Mouse (Mus musculus) MEL (cell line): Measurements from ENCODE around the gene Zfp933. TPM values are rescaled to one million over a fixed set of nuclear protein-coding genes. Genes with fewer than 3 reads are reported as not detected.
A peak's percentile ranks its signal among the peaks of the same experiment; 100 is the strongest.

Experiments
- DNase-seq: peaks from one replicate; pipeline ENCODE4 v3.0.0; 2011; ENCODE audit warnings: low read depth, low spot score
- H3K27ac ChIP-seq: 2 replicates; pipeline ENCODE4 v1.5.1; 2012; ENCODE audit warnings: low read depth, mild to moderate bottlenecking, control low read depth, low read length, moderate library complexity; ENCODE audit not compliant: control insufficient read depth
- H3K27me3 ChIP-seq, 2 experiments: fragments of 150-350 bp in 1 of 2; sonication (generic) in 1 of 2; 2 replicates each; pipeline ENCODE4 v1.6.1; 2012; ENCODE audit warnings: low read length in 2 of 2, mild to moderate bottlenecking in 2 of 2, improper control_type of control experiment in 1 of 2, moderate library complexity in 1 of 2; ENCODE audit not compliant: insufficient read depth in 2 of 2, control insufficient read depth in 1 of 2
- H3K36me3 ChIP-seq, 2 experiments: 2 replicates each; pipeline ENCODE4 v1.6.1; 2012 to 2014; ENCODE audit warnings: low read length in 2 of 2, improper control_type of control experiment in 1 of 2, inconsistent platforms in 1 of 2, mild to moderate bottlenecking in 1 of 2; ENCODE audit not compliant: insufficient read depth in 2 of 2, control insufficient read depth in 1 of 2
- H3K4me1 ChIP-seq, 2 experiments: fragments of 150-350 bp in 1 of 2; sonication (generic) in 1 of 2; 2 replicates each; pipeline ENCODE4 v1.6.1; 2012; ENCODE audit warnings: low read length in 2 of 2, improper control_type of control experiment in 1 of 2, mild to moderate bottlenecking in 1 of 2; ENCODE audit not compliant: insufficient read depth in 2 of 2, control insufficient read depth in 1 of 2
- H3K4me3 ChIP-seq, 2 experiments: fragments of 150-350 bp in 1 of 2; sonication (generic) in 1 of 2; 2 replicates each; pipeline ENCODE4 v1.5.1; 2012; ENCODE audit warnings: low read depth in 2 of 2, low read length in 2 of 2, mild to moderate bottlenecking in 2 of 2, moderate library complexity in 2 of 2, control low read depth in 1 of 2, improper control_type of control experiment in 1 of 2; ENCODE audit not compliant: control insufficient read depth in 1 of 2, insufficient read depth in 1 of 2
- H3K79me2 ChIP-seq: 2 replicates; pipeline ENCODE4 v1.6.1; 2012; ENCODE audit warnings: mild to moderate bottlenecking, low read length, moderate library complexity; ENCODE audit not compliant: control insufficient read depth, poor library complexity, insufficient read depth
- H3K9ac ChIP-seq: 2 replicates; pipeline ENCODE4 v1.6.1; 2012; ENCODE audit warnings: low read depth, mild to moderate bottlenecking, control low read depth, low read length, moderate library complexity; ENCODE audit not compliant: control insufficient read depth, poor library complexity, severe bottlenecking
- H3K9me3 ChIP-seq: fragments of 150-350 bp; sonication (generic); replicated peaks from 2 replicates; pipeline ENCODE4 v1.6.1; 2012; ENCODE audit warnings: mild to moderate bottlenecking, low read length, improper control_type of control experiment, moderate library complexity; ENCODE audit not compliant: insufficient read depth
- CHD1 ChIP-seq: IDR thresholded peaks from 2 replicates; pipeline ENCODE4 v1.6.1; 2012; ENCODE audit warnings: low read depth, mild to moderate bottlenecking, inconsistent platforms, low read length, improper control_type of control experiment
- EP300 ChIP-seq, 2 experiments: IDR thresholded peaks; 2 replicates each; pipeline ENCODE4 v1.6.1; 2011; ENCODE audit warnings: improper control_type of control experiment in 2 of 2, low read length in 2 of 2, low read depth in 1 of 2, mild to moderate bottlenecking in 1 of 2
- ETS1 ChIP-seq: IDR thresholded peaks from 2 replicates; pipeline ENCODE4 v1.6.1; 2012; ENCODE audit warnings: low read depth, mild to moderate bottlenecking, inconsistent platforms, low read length, improper control_type of control experiment, moderate library complexity
- GABPA ChIP-seq: IDR thresholded peaks from 2 replicates; pipeline ENCODE4 v1.6.1; 2012; ENCODE audit warnings: low read depth, mild to moderate bottlenecking, inconsistent platforms, low read length, improper control_type of control experiment, moderate library complexity
- GATA1 ChIP-seq: IDR thresholded peaks from 2 replicates; pipeline ENCODE4 v1.6.1; 2011; ENCODE audit warnings: low read depth, low read length, improper control_type of control experiment
- KAT2A ChIP-seq: conservative IDR thresholded peaks from 2 replicates; pipeline ENCODE4 v1.6.1; 2012; ENCODE audit warnings: low read depth, low read length, improper control_type of control experiment, inconsistent platforms
- MAFK ChIP-seq: IDR thresholded peaks from 2 replicates; pipeline ENCODE4 v1.6.1; 2011; ENCODE audit warnings: low read depth, mild to moderate bottlenecking, low read length, improper control_type of control experiment, borderline replicate concordance
- MAZ ChIP-seq: IDR thresholded peaks from 2 replicates; pipeline ENCODE4 v1.6.1; 2012; ENCODE audit warnings: low read depth, mild to moderate bottlenecking, inconsistent platforms, low read length, improper control_type of control experiment
- MYB ChIP-seq: IDR thresholded peaks from 2 replicates; pipeline ENCODE4 v1.6.1; 2011; ENCODE audit warnings: mild to moderate bottlenecking, low read depth, low read length, improper control_type of control experiment
- MYC ChIP-seq: IDR thresholded peaks from 2 replicates; pipeline ENCODE4 v1.6.1; 2011; ENCODE audit warnings: low read depth, mild to moderate bottlenecking, low read length, improper control_type of control experiment, moderate library complexity
- POLR2AphosphoS5 ChIP-seq: IDR thresholded peaks from 2 replicates; pipeline ENCODE4 v1.6.1; 2012; ENCODE audit warnings: low read depth, borderline replicate concordance, mild to moderate bottlenecking, inconsistent platforms, low read length, moderate library complexity, mixed read lengths
- SIN3A ChIP-seq: IDR thresholded peaks from 2 replicates; pipeline ENCODE4 v1.6.1; 2012; ENCODE audit warnings: low read length, improper control_type of control experiment, inconsistent platforms
- SMC3 ChIP-seq: IDR thresholded peaks from 2 replicates; pipeline ENCODE4 v1.6.1; 2011; ENCODE audit warnings: low read depth, low read length, improper control_type of control experiment
- TAL1 ChIP-seq: IDR thresholded peaks from 2 replicates; pipeline ENCODE4 v1.6.1; 2012; ENCODE audit warnings: mild to moderate bottlenecking, inconsistent platforms, low read length, moderate library complexity, mixed read lengths
- TCF12 ChIP-seq: IDR thresholded peaks from 2 replicates; pipeline ENCODE4 v1.6.1; 2014; ENCODE audit warnings: low read depth, mild to moderate bottlenecking, inconsistent platforms, low read length, improper control_type of control experiment, moderate library complexity
- UBTF ChIP-seq: IDR thresholded peaks from 2 replicates; pipeline ENCODE4 v1.6.1; 2012; ENCODE audit warnings: low read depth, mild to moderate bottlenecking, inconsistent platforms, low read length, improper control_type of control experiment, moderate library complexity, borderline replicate concordance; ENCODE audit not compliant: insufficient read depth
- USF1 ChIP-seq: IDR thresholded peaks from 2 replicates; pipeline ENCODE4 v1.6.1; 2014; ENCODE audit warnings: low read depth, mild to moderate bottlenecking, inconsistent platforms, low read length, improper control_type of control experiment, moderate library complexity
- ZKSCAN1 ChIP-seq: IDR thresholded peaks from 2 replicates; pipeline ENCODE4 v1.6.1; 2012; ENCODE audit warnings: low read depth, mild to moderate bottlenecking, inconsistent platforms, low read length, improper control_type of control experiment, moderate library complexity
- ZMIZ1 ChIP-seq: IDR thresholded peaks from 2 replicates; pipeline ENCODE4 v1.6.1; 2012; ENCODE audit warnings: low read depth, mild to moderate bottlenecking, inconsistent platforms, low read length, improper control_type of control experiment, moderate library complexity
- polyA plus RNA-seq, 2 experiments: library from polyadenylated mRNA; stranded (reverse) in 1 of 2; unstranded in 1 of 2; fragments of >175 nt in 1 of 2; fragments of >200 nt in 1 of 2; gene quantifications; 2 replicates each; pipeline versions ENCODE4 v1.2.1 to v1.2.4; 2012; ENCODE audit warnings: low replicate concordance in 2 of 2, low read depth in 1 of 2; ENCODE audit not compliant: insufficient read length in 2 of 2, insufficient read depth in 1 of 2, missing spikeins in 1 of 2
- total RNA-seq: library from RNA; depleted of rRNA; stranded (reverse); fragments of 300-350 nt; gene quantifications from 2 replicates; pipeline ENCODE4 v1.2.3, GENCODE M21; 2012

Zfp933 gene
- total and polyA plus RNA-seq, 3 experiments: 4.0 to 353 (median 4.7) TPM

DNA sequence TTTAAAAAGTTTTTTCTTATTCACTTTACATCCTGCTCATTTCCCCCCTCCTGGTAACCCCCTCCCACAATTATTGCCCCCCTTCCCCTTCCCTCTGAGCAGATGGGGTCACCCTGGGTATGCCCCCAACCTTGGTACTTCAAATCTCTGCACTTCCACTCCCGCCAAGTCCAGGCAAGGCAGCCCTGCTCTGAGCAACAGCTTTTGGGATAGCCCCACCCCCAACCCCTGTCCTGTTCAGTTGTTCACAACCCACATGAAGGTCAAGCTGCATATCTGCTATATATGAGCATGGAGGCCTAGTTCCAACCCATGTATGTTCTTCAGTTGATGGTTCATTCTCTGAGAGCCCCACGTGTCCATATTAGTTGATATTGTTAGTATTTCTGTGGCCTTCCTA lies 2.6 kb upstream of the Zfp933 start:
- DNase-seq: no peak
- Histone ChIP-seq H3K4me3 (no peak overlapping the region), H3K27ac (peak overlapping the region; percentile 23), H3K27me3 (no peaks in the 10 kb centered on the region), H3K79me2 (peaks cover 8% of the 10 kb centered on the region), H3K9ac (no peak overlapping the region), H3K36me3 (peaks cover 0 to 27% of the 10 kb centered on the region in 2 experiments; a peak in 2 of 4 replicates), H3K9me3 (no peaks in the 10 kb centered on the region), H3K4me1 (peaks cover 0 to 24% of the 10 kb centered on the region in 2 experiments; a peak in 3 of 4 replicates)
- TF ChIP-seq ZKSCAN1: no peak
- TF ChIP-seq POLR2AphosphoS5: no peak
- no peak for TF ChIP-seq GATA1
- no peak for TF ChIP-seq ZMIZ1
- TF ChIP-seq GABPA: no peak
- no peak for TF ChIP-seq USF1
- TF ChIP-seq TCF12: no peak
- TF ChIP-seq MYB: no peak
- no peak for TF ChIP-seq SMC3
- TF ChIP-seq UBTF: no peak
- no peak for TF ChIP-seq MAZ
- no peak for TF ChIP-seq TAL1
- TF ChIP-seq KAT2A: no peak
- no peak for TF ChIP-seq CHD1

DNA sequence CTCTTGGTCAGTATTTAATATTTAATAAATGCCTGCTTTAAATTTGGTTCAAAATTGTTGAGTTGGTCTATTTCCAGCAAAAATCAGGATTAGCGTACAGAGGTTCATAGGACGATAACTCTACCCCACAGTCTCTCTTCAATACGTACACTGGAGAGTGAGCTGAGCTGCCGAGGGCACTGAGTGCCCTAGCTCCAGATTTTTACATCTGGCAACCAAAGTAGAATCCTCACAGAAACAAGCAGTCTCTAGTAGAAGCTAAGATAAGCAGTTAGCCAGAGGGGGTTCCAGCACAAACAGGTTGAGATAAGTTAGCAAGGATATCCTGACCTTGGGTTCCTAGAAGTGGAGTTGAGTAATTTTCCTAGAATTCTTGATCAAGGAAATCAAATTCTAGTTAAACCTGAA lies 422 bp upstream of the Zfp933 start:
- H3K79me2 ChIP-seq: peaks cover 8% of the 10 kb centered on the region
- H3K4me3 ChIP-seq: peak overlapping the region; percentile 67 to 99
- peak overlapping the region; percentile 77 for H3K9ac ChIP-seq
- H3K27ac ChIP-seq: peak overlapping the region; percentile 83
- TF ChIP-seq MAFK (no peak), EP300 (IDR thresholded peaks at IDR 0.05; ENCODE audit: low read depth in 1 of 2, low read length in 2 of 2) (peak in 1 of 2 experiments; percentile 30; a peak in 1 of 4 replicates), ETS1 (0 out of 2 replicates have a peak, but pooled peaks have one; percentile 5), ZMIZ1 (peak; percentile 9; the same call in 1 of the 2 replicates), MYC (no peak), SIN3A (peak; percentile 71; the same call in 1 of the 2 replicates)
- peaks cover 0 to 24% of the 10 kb centered on the region in 2 experiments; a peak in 3 of 4 replicates for H3K4me1 ChIP-seq
- H3K9me3 ChIP-seq: no peaks in the 10 kb centered on the region
- H3K27me3 ChIP-seq: no peaks in the 10 kb centered on the region
- DNase-seq: no peak
- H3K36me3 ChIP-seq: peaks cover 0 to 27% of the 10 kb centered on the region in 2 experiments; a peak in 2 of 4 replicates
